Mouse (Mus musculus) hindbrain, embryonic 16.5 days (tissue): ENCODE results near the gene Mmp20. TPM values are rescaled to one million over a fixed set of nuclear protein-coding genes. Genes with fewer than 3 reads are reported as not detected.

Source experiments
- ATAC-seq: fragments of 200-750 bp; cut with Nextera tagmentation; 2 replicates; pipeline ENCODE4 v1.8.0; 2017; ENCODE audit warnings: moderate TSS enrichment, moderate library complexity
- H3K27ac ChIP-seq: fragments of 300-500 bp; sonication (generic); 2 replicates; pipeline ENCODE4 v1.5.1; 2014; ENCODE audit warnings: low read depth, mild to moderate bottlenecking, control low read depth, low read length, moderate library complexity
- H3K27me3 ChIP-seq: fragments of 300-500 bp; sonication (generic); replicated peaks from 2 replicates; pipeline ENCODE4 v1.6.1; 2014; ENCODE audit warnings: low read length; ENCODE audit not compliant: control insufficient read depth, insufficient read depth
- H3K36me3 ChIP-seq: fragments of 300-500 bp; sonication (generic); 2 replicates; pipeline ENCODE4 v1.6.1; 2014; ENCODE audit warnings: mild to moderate bottlenecking, low read length, moderate library complexity, mixed read lengths; ENCODE audit not compliant: control insufficient read depth, insufficient read depth
- H3K4me1 ChIP-seq: fragments of 300-500 bp; sonication (generic); 2 replicates; pipeline ENCODE4 v1.6.1; 2014; ENCODE audit warnings: low read depth, low read length; ENCODE audit not compliant: control insufficient read depth, insufficient read depth
- H3K4me2 ChIP-seq: fragments of 300-500 bp; sonication (generic); 2 replicates; pipeline ENCODE4 v1.6.1; 2014; ENCODE audit warnings: mild to moderate bottlenecking, low read length, control low read depth, moderate library complexity
- H3K4me3 ChIP-seq: fragments of 300-500 bp; sonication (generic); 2 replicates; pipeline ENCODE4 v1.5.1; 2014; ENCODE audit warnings: mild to moderate bottlenecking, low read length, control low read depth, moderate library complexity
- H3K9ac ChIP-seq: fragments of 300-500 bp; sonication (generic); 2 replicates; pipeline ENCODE4 v1.6.1; 2014; ENCODE audit warnings: low read depth, mild to moderate bottlenecking, control low read depth, low read length, moderate library complexity
- H3K9me3 ChIP-seq: fragments of 300-500 bp; sonication (generic); 2 replicates; pipeline ENCODE4 v1.6.1; 2014; ENCODE audit warnings: mild to moderate bottlenecking, low read length, moderate library complexity; ENCODE audit not compliant: control insufficient read depth
- WGBS: fragments of 180-500 bp; shearing (Covaris S2); extraction: QIAGEN DNeasy Blood & Tissue Kit; methylation state at CpG from one replicate; pipeline ENCODE4 v1.1.7; 2014; 5-methylcytosine and 5-hydroxymethylcytosine counted together
- polyA plus RNA-seq: library from polyadenylated mRNA; unstranded; fragments of >200 nt; fragmentation: Nextera tagmentation; extraction: Ambion mirVana; gene quantifications from 2 replicates; pipeline ENCODE4 v1.2.1, GENCODE M21; 2015

Mmp20 gene
- polyA plus RNA-seq, 1 experiment from 2014 or later: not detected

GRCm38 (mm10) chr9:7714908-7715175 is 86.8 kb downstream of the Mmp20 start:
- Histone ChIP-seq H3K9me3 (no peaks in the 10 kb centered on the region), H3K27me3 (no peaks in the 10 kb centered on the region), H3K36me3 (no peaks in the 10 kb centered on the region), H3K4me3 (no peak overlapping the region), H3K4me2 (no peak overlapping the region), H3K9ac (no peak overlapping the region), H3K27ac (no peak overlapping the region), H3K4me1 (no peaks in the 10 kb centered on the region)
- WGBS: 57% methylated on average over 2 of the region's 2 CpGs
- ATAC-seq: no peak

DNA sequence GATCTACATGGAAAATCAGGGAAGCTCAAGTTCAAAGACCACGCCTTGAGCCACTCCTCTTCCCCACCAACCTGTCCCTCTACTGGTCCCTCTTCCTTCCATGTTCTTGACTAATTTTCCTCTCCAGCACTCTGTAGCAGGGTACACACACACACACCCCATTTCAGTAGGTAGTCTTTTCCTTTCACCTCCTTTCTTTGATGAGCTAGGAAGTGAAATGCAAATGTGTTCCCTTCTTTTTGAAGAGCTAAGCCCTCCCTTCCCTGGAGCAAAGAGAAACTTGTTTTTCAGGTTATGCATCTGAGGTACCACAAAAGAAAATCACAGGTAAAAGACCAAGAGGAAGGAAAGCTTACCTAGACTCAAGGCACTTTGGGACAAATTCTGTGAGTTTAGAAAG is 93.5 kb downstream of the Mmp20 start:
- H3K36me3 ChIP-seq: no peaks in the 10 kb centered on the region
- H3K4me1 ChIP-seq: no peaks in the 10 kb centered on the region
- no peak overlapping the region for H3K4me2 ChIP-seq
- no peak overlapping the region for H3K4me3 ChIP-seq
- no peak for ATAC-seq
- no peak overlapping the region for H3K27ac ChIP-seq
- no peaks in the 10 kb centered on the region for H3K27me3 ChIP-seq
- H3K9me3 ChIP-seq: no peaks in the 10 kb centered on the region
- 85% methylated on average over 1 of the region's 1 CpGs for WGBS
- H3K9ac ChIP-seq: no peak overlapping the region

Other genes starting within 250 kb of the Mmp20 start
- gene Mmp1b, start 240.2 kb upstream of the Mmp20 start, polyA plus RNA-seq: not detected in 2 replicates
- gene Mmp3, start 182.4 kb upstream of the Mmp20 start, polyA plus RNA-seq: not detected in 2 replicates
- not detected in 2 replicates for gene Mmp10, start 125.9 kb upstream of the Mmp20 start, polyA plus RNA-seq
- 0.20 and 0.24 TPM in 2 replicates for gene Mmp8, start 69.8 kb upstream of the Mmp20 start, polyA plus RNA-seq
- gene Mmp27, start 56.8 kb upstream of the Mmp20 start, polyA plus RNA-seq: not detected in 2 replicates
- gene Mmp7, start 63.9 kb downstream of the Mmp20 start, polyA plus RNA-seq: not detected in 2 replicates
- gene Tmem123, start 135.8 kb downstream of the Mmp20 start, polyA plus RNA-seq: 20.4 and 23.0 TPM in 2 replicates
- 35.4 and 43.5 TPM in 2 replicates for gene Birc2, start 208.8 kb downstream of the Mmp20 start, polyA plus RNA-seq
- gene Birc3, start 245.0 kb downstream of the Mmp20 start, polyA plus RNA-seq: 1.8 and 2.9 TPM in 2 replicates